Mouse (Mus musculus): ENCODE data around the gene Sirt1.

- TF ChIP-seq TAL1 (IDR thresholded peaks at IDR 0.05; ENCODE audit: low read length) (no peak), GATA1 (IDR thresholded peaks at IDR 0.05; ENCODE audit: low read length) (no peak)
These were observed 28.9 kb upstream of the Sirt1 start for GRCm38 (mm10) chr10:63410162-63410956.

Data from erythroblast, embryonic 14.5 days (primary cell).